Mouse (Mus musculus): Measurements from ENCODE around the gene 4933427I04Rik. TPM values are rescaled to one million over a fixed set of nuclear protein-coding genes. Genes with fewer than 3 reads are reported as not detected.

The 4933427I04Rik gene
- polyA plus RNA-seq, 1 experiment from 2014 or later, result 0.05 TPM

- H3K9ac ChIP-seq (ENCODE audit: low read length), result no peak overlapping the region
- 81% methylated on average over 5 of the region's 5 CpGs for WGBS
- no peak for ATAC-seq (ENCODE audit: insufficient read depth, low FRiP score)
- H3K4me1 ChIP-seq (ENCODE audit: control insufficient read depth, insufficient read depth, low read length), result no peaks in the 10 kb centered on the region
- no peak overlapping the region for H3K4me2 ChIP-seq (ENCODE audit: low read depth, low read length)
- H3K27ac ChIP-seq (ENCODE audit: low read length), result no peak overlapping the region
- H3K9me3 ChIP-seq (replicated peaks; ENCODE audit: control insufficient read depth, low read length), result no peaks in the 10 kb centered on the region
- no peaks in the 10 kb centered on the region for H3K27me3 ChIP-seq (ENCODE audit: control insufficient read depth, insufficient read depth, low read length)
- H3K4me3 ChIP-seq (replicated peaks; ENCODE audit: low read length), result no peak overlapping the region
- no peaks in the 10 kb centered on the region for H3K36me3 ChIP-seq (ENCODE audit: control insufficient read depth, insufficient read depth, low read length)
These were observed 1.1 kb downstream of the 4933427I04Rik start for GRCm38 (mm10) chr4:123860621-123861020.

GRCm38 (mm10) chr4:123893726-123894125 is 34.2 kb downstream of the 4933427I04Rik start:
- WGBS, result 85% methylated on average over 5 of the region's 5 CpGs
- ATAC-seq (ENCODE audit: insufficient read depth, low FRiP score), result no peak
- Histone ChIP-seq H3K9me3 (replicated peaks; ENCODE audit: control insufficient read depth, low read length) (no peaks in the 10 kb centered on the region), H3K9ac (ENCODE audit: low read length) (no peak overlapping the region), H3K4me3 (replicated peaks; ENCODE audit: low read length) (no peak overlapping the region), H3K36me3 (ENCODE audit: control insufficient read depth, insufficient read depth, low read length) (no peaks in the 10 kb centered on the region), H3K27ac (ENCODE audit: low read length) (no peak overlapping the region), H3K27me3 (ENCODE audit: control insufficient read depth, insufficient read depth, low read length) (no peaks in the 10 kb centered on the region), H3K4me2 (ENCODE audit: low read depth, low read length) (no peak overlapping the region), H3K4me1 (ENCODE audit: control insufficient read depth, insufficient read depth, low read length) (no peaks in the 10 kb centered on the region)

GRCm38 (mm10) chr4:123894295-123894694 is 34.8 kb downstream of the 4933427I04Rik start:
- ATAC-seq (ENCODE audit: insufficient read depth, low FRiP score), result no peak
- Histone ChIP-seq H3K27me3 (ENCODE audit: control insufficient read depth, insufficient read depth, low read length) (no peaks in the 10 kb centered on the region), H3K27ac (ENCODE audit: low read length) (no peak overlapping the region), H3K4me2 (ENCODE audit: low read depth, low read length) (no peak overlapping the region), H3K4me1 (ENCODE audit: control insufficient read depth, insufficient read depth, low read length) (no peaks in the 10 kb centered on the region), H3K9ac (ENCODE audit: low read length) (no peak overlapping the region), H3K9me3 (replicated peaks; ENCODE audit: control insufficient read depth, low read length) (no peaks in the 10 kb centered on the region), H3K36me3 (ENCODE audit: control insufficient read depth, insufficient read depth, low read length) (no peaks in the 10 kb centered on the region), H3K4me3 (replicated peaks; ENCODE audit: low read length) (no peak overlapping the region)
- WGBS, result 77% methylated on average over 4 of the region's 4 CpGs

- H3K4me1 ChIP-seq (ENCODE audit: control insufficient read depth, insufficient read depth, low read length), result no peaks in the 10 kb centered on the region; the same call in 1 of the 2 replicates
- no peaks in the 10 kb centered on the region for H3K36me3 ChIP-seq (ENCODE audit: control insufficient read depth, insufficient read depth, low read length)
- no peak overlapping the region for H3K4me2 ChIP-seq (ENCODE audit: low read depth, low read length)
- no peak overlapping the region for H3K27ac ChIP-seq (ENCODE audit: low read length)
- no peak overlapping the region for H3K4me3 ChIP-seq (replicated peaks; ENCODE audit: low read length)
- no peak overlapping the region for H3K9ac ChIP-seq (ENCODE audit: low read length)
- no peaks in the 10 kb centered on the region for H3K27me3 ChIP-seq (ENCODE audit: control insufficient read depth, insufficient read depth, low read length)
- no peaks in the 10 kb centered on the region for H3K9me3 ChIP-seq (replicated peaks; ENCODE audit: control insufficient read depth, low read length)
- 14% methylated on average over 5 of the region's 5 CpGs for WGBS
- no peak for ATAC-seq (ENCODE audit: insufficient read depth, low FRiP score)
These were observed 39.2 kb downstream of the 4933427I04Rik start for GRCm38 (mm10) chr4:123898696-123899095.

- 71% methylated on average over 3 of the region's 3 CpGs for WGBS
- no peak for ATAC-seq (ENCODE audit: insufficient read depth, low FRiP score)
- Histone ChIP-seq H3K4me3 (replicated peaks; ENCODE audit: low read length) (no peak overlapping the region), H3K4me1 (ENCODE audit: control insufficient read depth, insufficient read depth, low read length) (peaks cover 13% of the 10 kb centered on the region), H3K4me2 (ENCODE audit: low read depth, low read length) (no peak overlapping the region), H3K9ac (ENCODE audit: low read length) (no peak overlapping the region), H3K27me3 (ENCODE audit: control insufficient read depth, insufficient read depth, low read length) (no peaks in the 10 kb centered on the region), H3K27ac (ENCODE audit: low read length) (peak overlapping the region; percentile 47; the same call in 1 of the 2 replicates), H3K36me3 (ENCODE audit: control insufficient read depth, insufficient read depth, low read length) (no peaks in the 10 kb centered on the region), H3K9me3 (replicated peaks; ENCODE audit: control insufficient read depth, low read length) (no peaks in the 10 kb centered on the region)
These were observed 44.0 kb downstream of the 4933427I04Rik start for GRCm38 (mm10) chr4:123903432-123903831.

GRCm38 (mm10) chr4:123904333-123905125 is 45.0 kb downstream of the 4933427I04Rik start, which contains the start of gene Mycbp:
TSS of gene Mycbp (plus strand) at chr4:123904832.
- Histone ChIP-seq H3K27ac (ENCODE audit: low read length) (peak within 1 kb of the TSS; percentile 90), H3K27me3 (ENCODE audit: control insufficient read depth, insufficient read depth, low read length) (no peaks in the 10 kb centered on the region), H3K9me3 (replicated peaks; ENCODE audit: control insufficient read depth, low read length) (no peaks in the 10 kb centered on the region), H3K9ac (ENCODE audit: low read length) (peak within 1 kb of the TSS; percentile 93), H3K4me1 (ENCODE audit: control insufficient read depth, insufficient read depth, low read length) (peaks cover 13% of the 10 kb centered on the region), H3K36me3 (ENCODE audit: control insufficient read depth, insufficient read depth, low read length) (no peaks in the 10 kb centered on the region), H3K4me3 (replicated peaks; ENCODE audit: low read length) (peak within 1 kb of the TSS; percentile 81), H3K4me2 (ENCODE audit: low read depth, low read length) (peak within 1 kb of the TSS; percentile 76)
- 1% methylated on average over 49 of the region's 49 CpGs for WGBS
- ATAC-seq (ENCODE audit: insufficient read depth, low FRiP score), result peak; percentile 100

GRCm38 (mm10) chr4:123905126-123905668 is 45.7 kb downstream of the 4933427I04Rik start:
- under 1% methylated on average over 52 of the region's 53 CpGs for WGBS
- Histone ChIP-seq H3K27ac (ENCODE audit: low read length) (peak overlapping the region; percentile 90), H3K36me3 (ENCODE audit: control insufficient read depth, insufficient read depth, low read length) (no peaks in the 10 kb centered on the region), H3K27me3 (ENCODE audit: control insufficient read depth, insufficient read depth, low read length) (no peaks in the 10 kb centered on the region), H3K4me2 (ENCODE audit: low read depth, low read length) (peak overlapping the region; percentile 72), H3K9me3 (replicated peaks; ENCODE audit: control insufficient read depth, low read length) (no peaks in the 10 kb centered on the region), H3K9ac (ENCODE audit: low read length) (peak overlapping the region; percentile 93), H3K4me3 (replicated peaks; ENCODE audit: low read length) (peak overlapping the region; percentile 81), H3K4me1 (ENCODE audit: control insufficient read depth, insufficient read depth, low read length) (peaks cover 13% of the 10 kb centered on the region)
- ATAC-seq (ENCODE audit: insufficient read depth, low FRiP score), result no peak; the same call in 1 of the 2 replicates

- no peak overlapping the region for H3K4me2 ChIP-seq (ENCODE audit: low read depth, low read length)
- no peak overlapping the region for H3K4me3 ChIP-seq (replicated peaks; ENCODE audit: low read length)
- no peak overlapping the region for H3K27ac ChIP-seq (ENCODE audit: low read length)
- 81% methylated on average over 4 of the region's 4 CpGs for WGBS
- H3K4me1 ChIP-seq (ENCODE audit: control insufficient read depth, insufficient read depth, low read length), result peaks cover 9% of the 10 kb centered on the region
- H3K9ac ChIP-seq (ENCODE audit: low read length), result no peak overlapping the region
- no peaks in the 10 kb centered on the region for H3K27me3 ChIP-seq (ENCODE audit: control insufficient read depth, insufficient read depth, low read length)
- no peaks in the 10 kb centered on the region for H3K9me3 ChIP-seq (replicated peaks; ENCODE audit: control insufficient read depth, low read length)
- 0 out of 2 replicates have a peak, but pooled peaks cover 6% of the 10 kb centered on the region for H3K36me3 ChIP-seq (ENCODE audit: control insufficient read depth, insufficient read depth, low read length)
- ATAC-seq (ENCODE audit: insufficient read depth, low FRiP score), result no peak
These were observed 52.0 kb downstream of the 4933427I04Rik start for GRCm38 (mm10) chr4:123911503-123911902.

- Histone ChIP-seq H3K36me3 (ENCODE audit: control insufficient read depth, insufficient read depth, low read length) (0 out of 2 replicates have a peak, but pooled peaks cover 6% of the 10 kb centered on the region), H3K4me2 (ENCODE audit: low read depth, low read length) (no peak overlapping the region), H3K9me3 (replicated peaks; ENCODE audit: control insufficient read depth, low read length) (no peaks in the 10 kb centered on the region), H3K27me3 (ENCODE audit: control insufficient read depth, insufficient read depth, low read length) (no peaks in the 10 kb centered on the region), H3K9ac (ENCODE audit: low read length) (no peak overlapping the region), H3K27ac (ENCODE audit: low read length) (no peak overlapping the region), H3K4me3 (replicated peaks; ENCODE audit: low read length) (no peak overlapping the region), H3K4me1 (ENCODE audit: control insufficient read depth, insufficient read depth, low read length) (peaks cover 6% of the 10 kb centered on the region)
- no peak for ATAC-seq (ENCODE audit: insufficient read depth, low FRiP score)
- WGBS, result 45% methylated on average over 2 of the region's 2 CpGs
These were observed 53.0 kb downstream of the 4933427I04Rik start for GRCm38 (mm10) chr4:123912431-123912830.

Measured in stomach, embryonic 16.5 days (tissue).